Mouse (Mus musculus) midbrain, embryonic 14.5 days (tissue): ENCODE data around the gene Nck2. TPM values are rescaled to one million over a fixed set of nuclear protein-coding genes. Genes with fewer than 3 reads are reported as not detected.

Experiments
- ATAC-seq: fragments of 200-750 bp; cut with Nextera tagmentation; 2 replicates; pipeline ENCODE4 v1.8.0; 2017; ENCODE audit warnings: moderate number of reproducible peaks, moderate library complexity; ENCODE audit not compliant: low FRiP score, low TSS enrichment
- DNase-seq: peaks from one replicate; pipeline ENCODE4 v3.0.0-alpha.2; 2015
- H3K27ac ChIP-seq: fragments of 300-500 bp; sonication (generic); replicated peaks from 2 replicates; pipeline ENCODE4 v1.5.1; 2014; ENCODE audit warnings: mild to moderate bottlenecking, low read depth, low read length, moderate library complexity
- H3K27me3 ChIP-seq: fragments of 300-500 bp; sonication (generic); 2 replicates; pipeline ENCODE4 v1.6.1; 2014; ENCODE audit warnings: low read length, control low read depth, mixed read lengths; ENCODE audit not compliant: control insufficient read depth, insufficient read depth
- H3K36me3 ChIP-seq: fragments of 300-500 bp; sonication (generic); 2 replicates; pipeline ENCODE4 v1.6.1; 2014; ENCODE audit warnings: low read length, control low read depth; ENCODE audit not compliant: control insufficient read depth, insufficient read depth
- H3K4me1 ChIP-seq: fragments of 300-500 bp; sonication (generic); 2 replicates; pipeline ENCODE4 v1.6.1; 2014; ENCODE audit warnings: mild to moderate bottlenecking, antibody characterized with exemption, low read length, control low read depth; ENCODE audit not compliant: control insufficient read depth, insufficient read depth
- H3K4me2 ChIP-seq: fragments of 300-500 bp; sonication (generic); 2 replicates; pipeline ENCODE4 v1.6.1; 2014; ENCODE audit warnings: mild to moderate bottlenecking, low read length, moderate library complexity
- H3K4me3 ChIP-seq: fragments of 300-500 bp; sonication (generic); replicated peaks from 2 replicates; pipeline ENCODE4 v1.5.1; 2014; ENCODE audit warnings: low read depth, low read length
- H3K9ac ChIP-seq: fragments of 300-500 bp; sonication (generic); replicated peaks from 2 replicates; pipeline ENCODE4 v1.6.1; 2014; ENCODE audit warnings: mild to moderate bottlenecking, low read length, moderate library complexity
- H3K9me3 ChIP-seq: fragments of 300-500 bp; sonication (generic); 2 replicates; pipeline ENCODE4 v1.6.1; 2016; ENCODE audit warnings: low read length, control low read depth, mixed read lengths; ENCODE audit not compliant: control insufficient read depth
- WGBS: fragments of 180-500 bp; shearing (Covaris S2); extraction: QIAGEN DNeasy Blood & Tissue Kit; methylation state at CpG from one replicate; pipeline ENCODE4 v1.1.7; 2014; 5-methylcytosine and 5-hydroxymethylcytosine counted together
- polyA plus RNA-seq: library from polyadenylated mRNA; unstranded; fragments of >200 nt; fragmentation: Nextera tagmentation; extraction: Ambion mirVana; gene quantifications from 2 replicates; pipeline ENCODE4 v1.2.1, GENCODE M21; 2014

Nck2 gene
- polyA plus RNA-seq, 1 experiment from 2014 or later: 38.8 TPM

DNA sequence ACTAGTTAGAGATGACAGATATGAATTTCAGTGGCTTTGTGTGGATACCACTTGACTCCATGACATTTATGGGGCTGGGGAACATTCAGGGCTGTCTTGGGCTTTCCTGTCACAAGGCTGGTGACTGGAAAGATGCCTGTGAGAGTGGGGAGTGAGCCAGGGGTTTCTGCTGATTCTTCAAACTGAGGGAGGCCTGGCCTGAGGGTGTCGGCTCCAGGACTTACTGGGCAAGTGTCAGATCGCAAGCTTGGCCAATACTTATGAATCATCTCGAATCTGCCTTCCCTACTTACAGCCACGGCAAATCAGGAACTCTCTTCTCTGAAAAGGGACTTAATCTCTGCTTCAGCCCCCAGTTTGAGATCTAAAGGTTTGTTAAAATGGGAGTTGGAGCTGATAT is 18.3 kb downstream of the Nck2 start:
- H3K9me3 ChIP-seq: no peaks in the 10 kb centered on the region
- no peak for ATAC-seq
- H3K36me3 ChIP-seq: no peaks in the 10 kb centered on the region
- no peak overlapping the region for H3K4me3 ChIP-seq
- no peak overlapping the region for H3K27ac ChIP-seq
- 0 out of 2 replicates have a peak, but pooled peaks cover 5% of the 10 kb centered on the region for H3K4me1 ChIP-seq
- no peak overlapping the region for H3K4me2 ChIP-seq
- 60% methylated on average over 4 of the region's 4 CpGs for WGBS
- no peaks in the 10 kb centered on the region for H3K27me3 ChIP-seq
- H3K9ac ChIP-seq: no peak overlapping the region
- no peak for DNase-seq

GRCm38 (mm10) chr1:43463941-43464682 is 19.7 kb downstream of the Nck2 start:
- Histone ChIP-seq H3K9me3 (no peaks in the 10 kb centered on the region), H3K36me3 (no peaks in the 10 kb centered on the region), H3K4me3 (no peak overlapping the region), H3K27me3 (no peaks in the 10 kb centered on the region), H3K9ac (no peak overlapping the region), H3K27ac (no peak overlapping the region), H3K4me2 (no peak overlapping the region), H3K4me1 (0 out of 2 replicates have a peak, but pooled peaks cover 5% of the 10 kb centered on the region)
- WGBS: 89% methylated on average over 11 of the region's 11 CpGs
- ATAC-seq: no peak
- DNase-seq: peak; percentile 16

DNA sequence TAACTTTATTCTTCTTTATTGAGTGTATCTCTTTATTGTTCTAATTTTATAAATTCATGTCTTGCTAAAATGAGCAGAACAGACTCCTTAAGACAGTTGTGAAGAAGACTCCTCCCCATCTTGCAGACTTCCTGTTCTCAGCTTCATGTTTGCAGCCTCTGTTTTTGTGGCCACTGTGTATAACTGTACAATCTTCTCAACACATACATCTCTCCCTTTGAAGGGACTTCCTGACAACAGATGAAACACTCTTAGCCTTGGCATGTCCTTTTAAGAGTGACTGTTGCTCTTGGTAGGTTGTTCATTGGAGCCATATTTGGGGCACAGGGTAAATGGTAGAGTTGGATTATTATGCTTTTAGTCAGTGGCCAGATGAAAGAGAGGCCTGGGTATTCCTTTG is 20.6 kb downstream of the Nck2 start:
- H3K4me2 ChIP-seq: no peak overlapping the region
- no peak overlapping the region for H3K9ac ChIP-seq
- H3K9me3 ChIP-seq: no peaks in the 10 kb centered on the region
- H3K4me3 ChIP-seq: no peak overlapping the region
- H3K36me3 ChIP-seq: no peaks in the 10 kb centered on the region
- ATAC-seq (no peak), DNase-seq (no peak)
- no peaks in the 10 kb centered on the region for H3K27me3 ChIP-seq
- H3K4me1 ChIP-seq: 0 out of 2 replicates have a peak, but pooled peaks cover 5% of the 10 kb centered on the region
- no peak overlapping the region for H3K27ac ChIP-seq

DNA sequence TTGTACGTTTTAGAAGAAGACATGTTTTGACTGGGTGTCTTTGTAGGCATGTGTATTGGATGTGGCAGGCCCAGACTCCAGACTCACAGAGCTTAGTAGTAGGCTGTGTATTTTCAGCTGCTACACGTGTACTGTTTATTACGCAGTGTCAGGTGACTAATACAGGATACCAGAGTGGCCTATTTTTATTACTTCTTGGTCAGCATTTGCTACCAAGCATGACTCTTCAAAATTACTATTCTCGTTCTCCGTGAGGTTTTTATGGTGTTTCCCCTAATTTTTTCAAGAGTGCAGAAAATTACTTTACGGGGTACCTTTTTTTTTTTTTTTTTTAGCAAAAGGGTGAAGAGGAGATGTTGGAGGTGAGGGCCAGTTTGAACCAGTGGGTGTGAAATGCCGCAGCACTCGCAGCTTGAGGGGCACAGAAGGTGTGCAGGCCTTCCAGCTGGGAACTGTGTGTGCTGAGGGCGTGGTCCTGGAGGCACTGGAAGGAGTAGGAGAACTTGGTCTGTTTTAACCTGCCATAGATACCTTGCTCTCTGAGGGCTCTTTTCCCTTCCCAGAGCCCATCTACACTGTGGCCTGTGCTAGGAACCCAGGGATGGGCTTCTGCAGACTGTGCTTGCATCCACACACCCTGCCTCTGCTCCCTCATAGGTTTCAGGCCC is 21.7 kb downstream of the Nck2 start:
- 91% methylated on average over 9 of the region's 9 CpGs for WGBS
- Histone ChIP-seq H3K4me3 (no peak overlapping the region), H3K4me1 (0 out of 2 replicates have a peak, but pooled peaks cover 5% of the 10 kb centered on the region), H3K36me3 (no peaks in the 10 kb centered on the region), H3K27me3 (no peaks in the 10 kb centered on the region), H3K9me3 (no peaks in the 10 kb centered on the region), H3K9ac (no peak overlapping the region), H3K4me2 (no peak overlapping the region), H3K27ac (no peak overlapping the region)
- no peak for ATAC-seq
- no peak for DNase-seq

- Histone ChIP-seq H3K4me1 (0 out of 2 replicates have a peak, but pooled peaks cover 5% of the 10 kb centered on the region), H3K27me3 (no peaks in the 10 kb centered on the region), H3K9ac (no peak overlapping the region), H3K36me3 (no peaks in the 10 kb centered on the region), H3K4me2 (no peak overlapping the region), H3K9me3 (no peaks in the 10 kb centered on the region), H3K27ac (no peak overlapping the region), H3K4me3 (no peak overlapping the region)
- ATAC-seq: no peak
- WGBS: 95% methylated on average over 8 of the region's 8 CpGs
- DNase-seq: no peak
Measured at GRCm38 (mm10) chr1:43467656-43468055, 23.3 kb downstream of the Nck2 start.

- no peaks in the 10 kb centered on the region for H3K36me3 ChIP-seq
- H3K9ac ChIP-seq: no peak overlapping the region
- H3K27me3 ChIP-seq: no peaks in the 10 kb centered on the region
- no peak overlapping the region for H3K4me2 ChIP-seq
- no peak for DNase-seq
- no peaks in the 10 kb centered on the region for H3K9me3 ChIP-seq
- 0 out of 2 replicates have a peak, but pooled peaks cover 5% of the 10 kb centered on the region for H3K4me1 ChIP-seq
- no peak for ATAC-seq
- H3K27ac ChIP-seq: no peak overlapping the region
- H3K4me3 ChIP-seq: no peak overlapping the region
- 90% methylated on average over 7 of the region's 7 CpGs for WGBS
Measured at GRCm38 (mm10) chr1:43468207-43468606, 23.8 kb downstream of the Nck2 start.

DNA sequence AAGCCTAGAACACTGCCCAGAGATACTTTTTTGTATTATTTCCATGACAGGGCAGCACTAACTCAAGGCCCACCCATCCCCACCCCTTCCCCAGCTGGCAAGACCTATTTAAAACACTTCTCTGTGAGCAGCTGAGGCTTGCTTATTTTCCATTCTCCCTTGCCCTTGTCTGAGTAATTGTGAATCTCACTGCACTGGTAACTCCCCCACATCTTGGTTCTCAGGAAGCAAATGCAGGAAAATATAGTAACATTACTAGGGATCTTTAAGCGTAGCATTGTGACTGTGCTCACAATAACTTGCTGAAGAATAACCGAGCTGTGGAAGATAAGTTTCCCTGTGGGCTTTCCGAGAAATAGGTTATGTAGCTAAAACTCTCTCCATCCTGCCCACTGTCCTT is 24.6 kb downstream of the Nck2 start:
- no peak overlapping the region for H3K27ac ChIP-seq
- H3K4me1 ChIP-seq: 0 out of 2 replicates have a peak, but pooled peaks cover 7% of the 10 kb centered on the region
- no peak overlapping the region for H3K9ac ChIP-seq
- ATAC-seq (no peak), DNase-seq (no peak)
- H3K9me3 ChIP-seq: no peaks in the 10 kb centered on the region
- WGBS: 90% methylated on average over 3 of the region's 3 CpGs
- H3K27me3 ChIP-seq: no peaks in the 10 kb centered on the region
- no peak overlapping the region for H3K4me3 ChIP-seq
- no peak overlapping the region for H3K4me2 ChIP-seq
- no peaks in the 10 kb centered on the region for H3K36me3 ChIP-seq

DNA sequence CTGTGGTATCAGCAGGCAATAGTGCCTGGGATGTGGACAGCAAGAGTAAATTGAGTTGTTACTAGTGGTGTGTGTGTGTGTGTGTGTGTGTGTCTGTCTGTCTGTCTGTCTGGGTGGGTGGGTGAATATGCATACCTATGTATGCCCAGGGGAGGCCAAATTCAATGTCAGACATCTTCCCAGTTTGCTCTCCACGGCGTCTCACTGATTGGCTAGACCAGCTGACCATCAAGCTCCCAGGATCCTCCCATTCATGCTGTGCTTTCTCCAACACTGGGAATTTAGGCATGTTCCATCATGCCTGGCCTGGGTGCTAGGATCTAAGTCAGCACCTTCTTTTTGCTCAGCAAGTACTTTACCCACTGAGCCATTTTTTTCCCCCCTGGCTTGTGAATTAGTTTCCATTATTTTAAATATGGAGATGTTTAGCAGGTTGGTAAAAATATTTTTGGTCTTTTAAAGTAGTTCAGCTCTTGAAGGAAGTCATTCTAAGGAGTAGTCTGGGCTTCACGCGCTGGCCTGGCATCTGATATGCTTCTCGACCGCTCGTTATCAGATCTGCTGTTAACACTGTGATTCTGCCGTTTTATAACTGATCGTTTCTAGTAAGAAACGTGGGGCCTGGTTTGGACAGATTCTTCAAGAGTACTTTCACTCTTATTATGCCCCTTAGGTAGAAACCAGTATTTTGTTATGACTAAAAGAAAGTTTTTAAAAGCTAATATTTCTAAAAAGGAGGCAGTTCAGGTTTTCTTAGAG is 26.2 kb downstream of the Nck2 start:
- Histone ChIP-seq H3K4me2 (no peak overlapping the region), H3K27ac (no peak overlapping the region), H3K9me3 (no peaks in the 10 kb centered on the region), H3K36me3 (no peaks in the 10 kb centered on the region), H3K27me3 (no peaks in the 10 kb centered on the region), H3K9ac (no peak overlapping the region), H3K4me1 (peaks cover 9% of the 10 kb centered on the region; the same call in 1 of the 2 replicates), H3K4me3 (no peak overlapping the region)
- no peak for DNase-seq
- 96% methylated on average over 10 of the region's 10 CpGs for WGBS
- ATAC-seq: no peak
